Mouse (Mus musculus): ENCODE data around the gene Nfil3. TPM values are rescaled to one million over a fixed set of nuclear protein-coding genes. Genes with fewer than 3 reads are reported as not detected.

Nfil3 gene
- total and polyA plus RNA-seq, 2 experiments, result 6.2 to 7.9 TPM

DNA sequence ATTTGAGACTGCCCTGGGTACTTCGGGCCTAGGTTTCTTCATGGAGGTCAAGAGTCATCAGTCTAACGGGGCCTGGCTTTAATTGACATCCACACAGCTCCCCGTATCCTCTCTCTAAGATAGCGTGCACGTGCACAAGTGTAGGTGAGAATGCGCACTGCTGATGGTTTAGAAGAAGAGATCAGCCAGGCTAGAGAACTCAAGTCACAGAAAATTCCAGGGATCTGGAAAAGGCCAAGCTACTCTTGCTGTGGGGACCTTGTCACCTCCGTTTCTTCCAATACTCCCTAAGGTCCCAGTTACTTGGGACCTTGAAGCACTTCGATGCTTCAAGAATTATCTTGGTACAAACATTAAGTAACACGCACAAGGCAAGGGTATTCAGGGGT is 3.7 kb downstream of the Nfil3 start:
- WGBS, result 43% methylated on average over 9 of the region's 9 CpGs
- peak overlapping the region; percentile 95 for H3K27ac ChIP-seq (replicated peaks; ENCODE audit: insufficient read depth, low read depth, low read length)
- H3K27me3 ChIP-seq (ENCODE audit: control insufficient read depth, insufficient read depth, low read length), result no peaks in the 10 kb centered on the region
- no peak for TF ChIP-seq CTCF (IDR thresholded peaks at IDR 0.05; ENCODE audit: low read depth, low read length)
- TF ChIP-seq POLR2A (IDR thresholded peaks at IDR 0.05; ENCODE audit: extremely low read depth, insufficient read depth, low read length), result no peak
- peaks cover 22% of the 10 kb centered on the region for H3K79me2 ChIP-seq (ENCODE audit: control insufficient read depth, insufficient read depth, low read length)
- H3K4me3 ChIP-seq (ENCODE audit: insufficient read depth, low read depth, low read length), result no peak overlapping the region
- peak overlapping the region; percentile 66 for H3K9ac ChIP-seq (ENCODE audit: low read depth, low read length)
- peaks cover 23% of the 10 kb centered on the region for H3K4me1 ChIP-seq (ENCODE audit: control insufficient read depth, insufficient read depth, low read length)
- no peak for DNase-seq (ENCODE audit: extremely low read depth, low read depth, low spot score)
- H3K36me3 ChIP-seq (ENCODE audit: control insufficient read depth, insufficient read depth, low read length), result no peaks in the 10 kb centered on the region

- Histone ChIP-seq H3K4me3 (ENCODE audit: insufficient read depth, low read depth, low read length) (peak overlapping the region; percentile 19; the same call in 1 of the 2 replicates), H3K27me3 (ENCODE audit: control insufficient read depth, insufficient read depth, low read length) (no peaks in the 10 kb centered on the region), H3K9ac (ENCODE audit: low read depth, low read length) (peak overlapping the region; percentile 66), H3K4me1 (ENCODE audit: control insufficient read depth, insufficient read depth, low read length) (peaks cover 27% of the 10 kb centered on the region), H3K36me3 (ENCODE audit: control insufficient read depth, insufficient read depth, low read length) (no peaks in the 10 kb centered on the region), H3K79me2 (ENCODE audit: control insufficient read depth, insufficient read depth, low read length) (peaks cover 26% of the 10 kb centered on the region), H3K27ac (replicated peaks; ENCODE audit: insufficient read depth, low read depth, low read length) (peak overlapping the region; percentile 95)
- TF ChIP-seq POLR2A (IDR thresholded peaks at IDR 0.05; ENCODE audit: extremely low read depth, insufficient read depth, low read length) (no peak), CTCF (IDR thresholded peaks at IDR 0.05; ENCODE audit: low read depth, low read length) (no peak)
- WGBS, result 21% methylated on average over 16 of the region's 16 CpGs
- peak; percentile 92 for DNase-seq (ENCODE audit: extremely low read depth, low read depth, low spot score)
Observed at GRCm38 (mm10) chr13:52976510-52977220, 4.2 kb downstream of the Nfil3 start.

DNA sequence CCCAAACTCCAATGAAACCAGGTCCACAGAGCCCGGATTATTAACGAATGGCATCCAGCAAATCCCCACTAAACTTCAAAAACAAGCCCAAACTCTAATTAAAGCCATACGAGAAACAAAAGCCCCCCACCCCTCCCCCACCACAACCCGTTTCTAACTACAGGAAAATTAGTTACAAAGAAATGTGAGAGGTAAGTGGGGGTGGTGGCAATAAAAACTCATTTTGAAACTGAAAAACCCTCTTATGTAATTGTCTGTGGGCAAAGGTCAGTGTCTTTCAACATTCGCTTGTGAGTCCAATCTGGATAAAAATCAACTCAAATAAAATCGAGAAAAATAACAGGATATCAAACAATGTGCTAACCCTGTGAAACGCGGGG is 4.8 kb downstream of the Nfil3 start:
- Histone ChIP-seq H3K9ac (ENCODE audit: low read depth, low read length) (no peak overlapping the region), H3K27me3 (ENCODE audit: control insufficient read depth, insufficient read depth, low read length) (no peaks in the 10 kb centered on the region), H3K4me3 (ENCODE audit: insufficient read depth, low read depth, low read length) (no peak overlapping the region), H3K36me3 (ENCODE audit: control insufficient read depth, insufficient read depth, low read length) (no peaks in the 10 kb centered on the region), H3K4me1 (ENCODE audit: control insufficient read depth, insufficient read depth, low read length) (peaks cover 29% of the 10 kb centered on the region), H3K79me2 (ENCODE audit: control insufficient read depth, insufficient read depth, low read length) (peaks cover 30% of the 10 kb centered on the region), H3K27ac (replicated peaks; ENCODE audit: insufficient read depth, low read depth, low read length) (peak overlapping the region; percentile 95)
- 23% methylated on average over 8 of the region's 8 CpGs for WGBS
- peak; percentile 97 for DNase-seq (ENCODE audit: extremely low read depth, low read depth, low spot score)
- TF ChIP-seq CTCF (IDR thresholded peaks at IDR 0.05; ENCODE audit: low read depth, low read length) (no peak), POLR2A (IDR thresholded peaks at IDR 0.05; ENCODE audit: extremely low read depth, insufficient read depth, low read length) (no peak)

- Histone ChIP-seq H3K79me2 (ENCODE audit: control insufficient read depth, insufficient read depth, low read length) (peaks cover 36% of the 10 kb centered on the region), H3K9ac (ENCODE audit: low read depth, low read length) (no peak overlapping the region), H3K4me3 (ENCODE audit: insufficient read depth, low read depth, low read length) (no peak overlapping the region), H3K4me1 (ENCODE audit: control insufficient read depth, insufficient read depth, low read length) (peaks cover 29% of the 10 kb centered on the region), H3K36me3 (ENCODE audit: control insufficient read depth, insufficient read depth, low read length) (no peaks in the 10 kb centered on the region), H3K27me3 (ENCODE audit: control insufficient read depth, insufficient read depth, low read length) (no peaks in the 10 kb centered on the region), H3K27ac (replicated peaks; ENCODE audit: insufficient read depth, low read depth, low read length) (peak overlapping the region; percentile 82)
- DNase-seq (ENCODE audit: extremely low read depth, low read depth, low spot score), result peak; percentile 100
- TF ChIP-seq POLR2A (IDR thresholded peaks at IDR 0.05; ENCODE audit: extremely low read depth, insufficient read depth, low read length) (no peak), CTCF (IDR thresholded peaks at IDR 0.05; ENCODE audit: low read depth, low read length) (no peak)
- 11% methylated on average over 3 of the region's 3 CpGs for WGBS
Observed at GRCm38 (mm10) chr13:52974676-52975075, 6.2 kb downstream of the Nfil3 start.

GRCm38 (mm10) chr13:52973427-52973826 is 7.4 kb downstream of the Nfil3 start:
- Histone ChIP-seq H3K27me3 (ENCODE audit: control insufficient read depth, insufficient read depth, low read length) (no peaks in the 10 kb centered on the region), H3K27ac (replicated peaks; ENCODE audit: insufficient read depth, low read depth, low read length) (peak overlapping the region; percentile 53), H3K4me3 (ENCODE audit: insufficient read depth, low read depth, low read length) (no peak overlapping the region), H3K9ac (ENCODE audit: low read depth, low read length) (no peak overlapping the region), H3K79me2 (ENCODE audit: control insufficient read depth, insufficient read depth, low read length) (peaks cover 33% of the 10 kb centered on the region), H3K36me3 (ENCODE audit: control insufficient read depth, insufficient read depth, low read length) (no peaks in the 10 kb centered on the region), H3K4me1 (ENCODE audit: control insufficient read depth, insufficient read depth, low read length) (peaks cover 29% of the 10 kb centered on the region)
- WGBS, result 94% methylated on average over 10 of the region's 10 CpGs
- TF ChIP-seq CTCF (IDR thresholded peaks at IDR 0.05; ENCODE audit: low read depth, low read length) (no peak), POLR2A (IDR thresholded peaks at IDR 0.05; ENCODE audit: extremely low read depth, insufficient read depth, low read length) (no peak)
- DNase-seq (ENCODE audit: extremely low read depth, low read depth, low spot score), result no peak

DNA sequence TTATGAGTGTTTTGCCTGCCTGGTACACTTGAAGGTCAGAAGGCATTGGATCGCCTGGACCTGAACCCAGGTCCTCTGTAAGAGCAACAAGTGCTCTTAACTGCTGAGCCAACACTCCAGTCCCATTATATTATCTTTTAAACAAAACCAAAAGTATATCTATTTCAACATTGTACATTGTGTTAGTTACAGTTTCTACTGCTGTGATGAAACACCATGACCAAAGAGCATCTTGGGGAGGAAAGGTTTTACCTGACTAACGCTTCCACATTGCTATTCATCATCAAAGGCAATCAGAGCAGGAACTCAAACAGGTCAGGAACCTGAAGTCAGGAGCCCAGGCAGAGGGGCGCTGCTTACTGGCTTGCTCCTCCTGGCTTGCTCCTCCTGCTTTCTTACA is 8.2 kb downstream of the Nfil3 start:
- Histone ChIP-seq H3K27me3 (ENCODE audit: control insufficient read depth, insufficient read depth, low read length) (no peaks in the 10 kb centered on the region), H3K36me3 (ENCODE audit: control insufficient read depth, insufficient read depth, low read length) (peaks cover 2% of the 10 kb centered on the region; the same call in 1 of the 2 replicates), H3K9ac (ENCODE audit: low read depth, low read length) (no peak overlapping the region), H3K79me2 (ENCODE audit: control insufficient read depth, insufficient read depth, low read length) (peaks cover 27% of the 10 kb centered on the region), H3K4me3 (ENCODE audit: insufficient read depth, low read depth, low read length) (no peak overlapping the region), H3K27ac (replicated peaks; ENCODE audit: insufficient read depth, low read depth, low read length) (peak overlapping the region; percentile 61), H3K4me1 (ENCODE audit: control insufficient read depth, insufficient read depth, low read length) (peaks cover 29% of the 10 kb centered on the region)
- TF ChIP-seq POLR2A (IDR thresholded peaks at IDR 0.05; ENCODE audit: extremely low read depth, insufficient read depth, low read length) (no peak), CTCF (IDR thresholded peaks at IDR 0.05; ENCODE audit: low read depth, low read length) (no peak)
- WGBS, result 40% methylated on average over 3 of the region's 3 CpGs
- DNase-seq (ENCODE audit: extremely low read depth, low read depth, low spot score), result peak; percentile 84
